Mouse (Mus musculus) testis, postnatal 14 days (tissue): ENCODE measurements around the gene Crebl2.

Source experiments
- DNase-seq: peaks from one replicate; pipeline ENCODE4 v3.0.0; 2021; ENCODE audit warnings: low spot score

Gene Crebl2

DNA sequence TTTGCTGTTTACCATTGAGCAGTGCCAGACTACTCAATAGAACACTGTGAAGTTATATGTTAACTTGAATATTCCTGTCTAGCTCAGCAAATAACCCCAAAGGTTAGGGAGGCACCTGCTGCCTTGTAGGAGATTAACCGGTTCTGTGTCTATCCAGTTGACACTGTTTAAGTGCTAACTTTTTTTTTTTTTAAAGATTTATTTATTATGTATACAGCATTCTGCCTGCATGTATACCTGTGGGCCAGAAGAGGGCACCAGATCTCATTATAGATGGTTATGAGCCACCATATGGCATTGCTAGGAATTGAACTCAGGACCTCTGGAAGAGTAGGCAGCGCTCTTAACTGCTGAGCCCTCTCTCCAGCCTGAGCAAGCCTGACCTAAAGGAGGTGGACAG is 43.1 kb downstream of the Crebl2 start:
- DNase-seq = no peak

DNA sequence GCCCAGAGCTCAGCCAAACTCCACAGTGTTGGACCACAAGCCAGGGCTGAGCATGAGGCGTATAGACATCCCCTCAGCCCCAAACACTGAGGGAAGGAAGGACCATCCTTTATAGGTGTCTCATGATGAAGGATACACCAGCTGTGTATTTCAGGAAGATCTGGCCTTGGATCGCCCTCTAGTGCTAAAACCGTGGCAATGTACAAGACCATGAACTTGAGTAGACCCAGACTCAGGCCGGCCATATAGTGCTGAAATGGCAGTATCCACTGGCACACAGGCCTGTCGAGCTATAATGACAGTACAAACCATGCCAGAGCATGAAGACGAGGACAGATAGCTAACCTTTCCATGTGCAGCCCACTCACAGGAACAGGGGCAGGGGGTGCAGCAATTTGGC is 46.8 kb downstream of the Crebl2 start:
- DNase-seq = no peak

DNA sequence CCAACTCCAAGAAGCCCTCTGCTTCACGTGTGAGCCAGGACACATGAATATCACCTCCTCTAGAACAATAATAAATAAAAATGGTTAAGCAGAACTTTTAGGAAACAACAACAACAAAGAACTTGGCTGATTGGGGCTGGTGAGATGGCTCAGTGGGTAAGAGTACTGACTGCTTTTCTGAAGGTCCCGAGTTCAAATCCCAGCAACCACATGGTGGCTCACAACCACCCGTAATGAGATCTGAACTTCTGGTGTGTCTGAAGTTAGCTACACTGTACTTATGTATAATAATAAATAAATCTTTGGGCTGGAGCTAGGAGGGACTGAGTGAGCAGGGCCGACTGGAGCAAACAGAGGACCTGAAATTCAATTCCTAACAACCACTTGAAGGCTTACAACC is 47.3 kb downstream of the Crebl2 start:
- DNase-seq = no peak

DNA sequence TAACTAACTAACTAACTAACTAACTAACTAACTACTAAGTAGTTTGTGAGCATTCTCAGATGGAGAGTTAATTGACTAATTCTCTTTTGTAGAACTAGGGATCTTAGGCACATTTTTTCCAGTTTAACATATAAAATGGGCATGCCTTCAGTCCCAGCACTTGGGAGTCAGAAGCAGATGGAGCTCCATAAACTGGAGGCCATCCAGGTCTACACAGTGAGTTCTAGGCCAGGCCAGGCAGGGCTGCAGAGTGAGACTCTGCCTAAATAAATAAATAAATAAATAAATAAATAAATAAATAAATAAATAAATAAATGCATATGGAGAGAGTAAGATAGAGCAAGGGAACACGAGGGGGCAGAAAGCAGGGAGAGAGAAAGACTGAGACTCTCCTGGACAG is 47.9 kb downstream of the Crebl2 start:
- no peak for DNase-seq

DNA sequence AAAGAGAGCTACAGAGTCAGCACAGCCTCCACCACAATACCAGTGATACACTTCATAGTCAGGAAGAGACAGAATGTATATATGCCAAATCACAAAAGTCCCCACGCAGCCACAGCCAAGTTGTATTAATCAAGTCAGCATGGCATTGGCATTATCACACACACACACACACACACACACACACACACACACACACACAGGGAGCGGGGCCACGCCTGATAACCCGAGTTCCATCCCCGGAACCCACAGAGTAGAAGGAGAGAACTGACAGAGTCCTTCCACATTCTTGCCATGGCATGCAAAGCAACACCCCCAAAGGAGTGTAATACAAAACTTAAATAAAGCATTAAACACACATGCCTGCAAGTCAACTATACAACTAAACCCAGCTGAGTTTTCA is 49.6 kb downstream of the Crebl2 start:
- DNase-seq = no peak

DNA sequence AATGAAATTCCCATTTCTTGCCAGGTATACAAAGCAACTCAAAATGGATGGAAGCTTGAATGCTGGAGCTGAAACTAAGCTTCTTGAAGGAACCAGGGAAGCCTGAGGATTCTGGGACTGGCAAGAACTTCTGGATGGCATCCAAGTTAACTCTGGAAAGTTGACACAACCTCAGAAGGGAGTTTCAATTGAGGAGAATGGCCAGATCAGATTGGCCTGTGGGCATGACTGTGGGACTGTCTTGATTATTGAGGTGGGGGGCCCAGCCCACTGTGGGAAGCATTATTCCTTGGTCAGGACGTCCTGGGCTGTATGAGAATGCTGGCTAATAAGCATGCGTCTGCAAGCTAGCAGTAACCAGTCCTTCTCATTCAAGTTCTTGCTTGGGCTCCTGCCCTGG is 50.1 kb downstream of the Crebl2 start:
- no peak for DNase-seq

DNA sequence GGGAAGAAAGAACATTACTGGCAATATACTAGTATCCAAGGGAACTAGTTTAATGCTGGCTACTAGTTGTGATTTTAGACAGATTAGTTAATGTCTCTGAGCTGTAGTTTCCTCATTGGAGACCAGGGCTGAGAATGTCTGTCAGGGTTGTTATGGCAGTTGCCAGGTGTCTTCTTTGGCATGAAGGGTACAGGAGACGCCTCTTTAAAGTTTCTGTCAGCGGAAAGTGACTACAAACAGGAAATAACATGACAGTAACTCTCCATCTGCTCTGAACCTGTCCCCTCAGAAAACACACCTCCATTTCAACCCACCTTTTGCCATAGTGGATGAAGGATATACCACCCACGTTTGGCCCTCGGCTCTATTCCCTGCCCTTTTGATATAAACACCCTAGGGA is 53.7 kb downstream of the Crebl2 start:
- DNase-seq = no peak

DNA sequence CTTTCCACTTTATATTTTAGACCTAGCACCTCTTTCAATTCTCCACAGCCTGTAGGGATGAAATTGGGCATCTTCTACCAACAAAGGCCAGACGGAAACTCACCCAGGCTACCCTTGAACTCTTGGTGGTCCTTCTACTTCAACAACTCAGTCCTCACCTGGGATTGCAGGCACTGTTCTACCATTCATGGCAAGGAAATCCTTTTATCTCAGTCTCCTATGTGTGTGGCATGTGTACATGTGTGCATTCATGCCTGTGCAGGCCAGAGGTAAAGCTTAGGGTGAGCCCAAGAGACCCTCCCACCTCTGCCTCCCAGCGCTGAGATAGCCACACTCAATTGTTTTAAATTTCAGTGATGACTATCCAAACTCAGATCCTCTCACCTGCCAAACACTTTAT is 55.6 kb downstream of the Crebl2 start:
- DNase-seq = no peak

DNA sequence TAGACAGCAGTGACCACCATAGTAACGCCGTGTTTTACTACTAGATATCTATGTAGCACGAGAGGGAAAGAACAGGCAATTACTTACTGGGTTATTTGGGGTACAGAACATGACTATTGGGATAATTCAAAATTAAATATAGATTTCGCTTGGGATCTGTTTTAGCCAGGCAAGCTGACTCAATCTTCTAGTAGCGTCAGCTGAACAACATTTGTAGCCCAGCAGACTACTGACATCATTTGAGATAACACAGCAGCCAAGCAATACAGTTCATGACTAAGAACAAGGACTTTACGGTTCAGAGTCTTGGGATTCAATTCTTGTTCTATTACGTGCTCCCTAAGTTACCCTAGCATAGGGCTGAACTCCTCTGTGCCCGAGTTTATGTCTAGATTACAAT is 56.5 kb downstream of the Crebl2 start:
- DNase-seq = no peak

DNA sequence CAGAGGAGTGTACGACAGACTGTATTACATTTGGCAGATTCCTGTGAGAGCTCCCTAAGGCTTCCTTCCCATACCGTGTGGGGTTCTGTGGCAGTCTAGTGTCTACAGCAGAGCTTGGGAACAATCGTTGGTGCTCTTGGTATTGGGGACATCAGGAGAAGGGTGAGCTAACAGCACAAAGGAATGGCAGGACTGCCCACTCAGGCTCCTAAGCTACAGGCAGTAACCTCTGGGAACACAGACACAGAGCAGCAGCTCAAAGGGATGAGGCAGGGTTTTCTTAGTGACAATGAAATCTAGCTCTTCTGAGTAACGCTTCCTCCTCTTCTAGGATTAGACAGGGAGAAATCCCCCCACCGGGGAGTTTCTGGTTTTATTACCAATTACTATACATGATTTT is 57.1 kb downstream of the Crebl2 start:
- DNase-seq = no peak

DNA sequence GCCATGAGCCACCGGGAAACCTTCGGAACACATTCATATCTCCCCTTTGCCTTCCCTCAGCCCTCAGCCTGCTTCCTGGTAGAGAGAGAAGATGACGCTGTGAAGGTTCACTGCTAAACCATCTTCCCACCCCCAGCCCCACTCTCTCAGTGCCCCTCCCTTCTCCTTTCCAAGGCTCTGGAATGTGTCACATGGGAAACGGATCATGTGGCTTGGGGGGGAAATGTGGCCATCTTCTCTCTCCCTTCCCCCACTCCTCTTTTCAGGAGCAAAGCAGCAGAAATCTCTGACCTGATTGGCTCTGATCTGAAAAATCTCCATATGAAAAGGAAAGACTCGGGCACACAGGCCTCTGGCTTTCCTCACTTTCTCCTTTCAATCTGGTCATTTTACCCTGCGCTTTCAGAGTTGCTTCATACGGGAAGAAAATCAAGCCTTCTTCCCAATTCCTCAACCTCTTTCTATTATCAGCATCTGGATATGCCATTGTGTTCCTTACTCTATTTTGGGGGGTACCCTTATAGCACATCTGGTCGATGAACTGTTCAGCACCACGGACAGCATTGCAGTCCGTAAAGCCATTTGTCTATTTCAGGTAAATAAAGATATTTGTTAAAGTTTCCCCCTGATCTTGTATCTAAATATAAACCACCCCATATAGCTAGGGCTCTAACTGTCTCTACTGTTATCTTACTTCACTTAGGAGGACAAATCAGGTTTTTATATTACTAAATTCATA is 57.9 kb downstream of the Crebl2 start:
- DNase-seq = no peak

DNA sequence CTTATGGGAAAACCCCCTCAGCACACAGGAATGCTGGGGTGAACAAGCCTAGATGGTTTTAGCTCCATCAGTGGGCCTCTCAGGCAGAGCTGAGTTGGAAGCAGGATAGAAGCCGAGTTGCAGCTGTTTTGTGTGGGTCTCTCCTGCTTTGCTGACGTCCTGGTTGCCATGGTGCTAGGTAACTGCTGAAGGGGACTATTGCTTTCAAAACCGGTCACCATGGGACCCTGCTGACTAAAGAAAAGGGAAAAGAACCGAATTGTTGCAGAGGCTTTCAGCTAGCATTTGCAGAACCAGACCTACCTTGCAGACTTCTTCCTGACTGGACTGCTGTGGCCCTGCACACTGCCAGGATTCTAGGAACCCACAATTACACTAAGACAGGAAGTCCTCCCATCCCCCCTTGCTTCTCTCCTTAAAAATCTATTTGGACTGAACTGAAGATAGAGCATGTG is 58.6 kb downstream of the Crebl2 start:
- DNase-seq = no peak

DNA sequence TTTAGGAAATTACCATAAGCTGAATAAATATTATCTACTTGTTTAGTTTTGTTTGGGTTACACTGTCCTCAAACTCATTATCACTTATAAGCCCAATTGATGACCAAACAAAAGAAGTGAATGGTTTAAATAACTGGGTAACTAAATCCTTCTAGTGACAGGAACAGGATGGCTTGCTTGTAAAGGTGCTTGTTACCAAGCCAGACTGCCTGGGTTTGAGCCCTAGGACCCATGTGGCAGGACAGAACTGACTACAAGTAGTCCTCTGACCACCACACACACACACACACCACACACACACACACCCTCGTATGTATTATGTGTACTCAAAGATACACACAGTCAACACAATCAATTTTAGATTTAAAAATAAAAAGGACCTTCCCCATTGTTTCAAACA is 59.8 kb downstream of the Crebl2 start:
- no peak for DNase-seq

DNA sequence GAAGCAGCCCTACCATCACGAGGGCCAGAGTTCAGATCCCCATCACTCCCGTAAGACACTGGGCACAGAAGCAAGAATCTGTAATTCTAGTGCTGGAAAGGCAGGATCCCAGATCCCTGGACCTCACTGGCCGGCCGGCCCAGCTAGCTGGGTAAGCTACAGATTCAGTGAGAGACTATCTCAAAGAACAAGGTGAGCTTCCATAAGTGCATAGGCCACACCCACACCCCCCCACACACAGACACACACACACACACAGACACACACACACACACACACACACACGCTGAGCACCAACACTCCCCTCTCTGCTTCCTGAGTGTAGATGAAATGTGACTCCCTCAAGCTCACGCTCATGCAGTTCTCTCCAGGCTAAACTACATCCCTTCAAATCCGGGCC is 60.5 kb downstream of the Crebl2 start:
- DNase-seq = no peak

DNA sequence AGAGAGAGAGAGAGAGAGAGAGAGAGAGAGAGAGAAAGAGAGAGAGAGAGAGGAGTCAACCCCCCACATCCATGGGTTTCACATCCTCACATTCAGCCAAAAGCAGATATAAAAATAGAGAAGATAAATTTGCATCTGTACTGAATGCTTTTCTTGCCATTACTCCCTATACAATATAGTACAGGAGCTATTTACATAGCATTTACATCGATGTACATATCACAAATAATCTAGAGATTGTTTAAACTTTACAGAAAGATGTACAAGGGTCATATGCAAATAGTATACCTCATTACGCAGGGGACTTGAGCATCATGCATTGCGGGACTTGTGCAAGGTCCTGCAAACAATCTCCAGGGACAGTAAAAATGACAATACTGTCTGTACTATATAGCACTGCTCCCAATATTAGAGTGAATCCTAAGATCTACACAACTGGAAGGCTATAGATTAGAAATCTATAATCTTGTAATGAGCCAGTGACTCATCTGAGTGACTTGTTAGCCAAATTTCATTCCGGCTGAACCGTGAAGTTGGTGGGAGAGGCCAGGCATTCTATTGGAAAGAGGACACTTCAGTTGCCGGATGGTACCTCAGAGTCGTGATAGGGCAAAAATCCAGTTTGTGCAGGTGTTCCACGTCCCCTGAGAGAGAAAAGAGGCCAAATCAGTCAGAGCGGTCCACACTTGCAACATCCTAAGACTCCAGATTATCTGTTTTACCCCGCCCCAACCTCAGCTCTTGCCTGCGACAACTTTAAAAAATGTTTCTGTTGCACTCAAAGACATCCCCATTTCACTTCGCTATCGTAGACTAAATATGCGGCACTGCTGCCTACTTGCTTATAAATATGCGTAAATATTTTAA is 66.8 kb downstream of the Crebl2 start:
- no peak for DNase-seq

DNA sequence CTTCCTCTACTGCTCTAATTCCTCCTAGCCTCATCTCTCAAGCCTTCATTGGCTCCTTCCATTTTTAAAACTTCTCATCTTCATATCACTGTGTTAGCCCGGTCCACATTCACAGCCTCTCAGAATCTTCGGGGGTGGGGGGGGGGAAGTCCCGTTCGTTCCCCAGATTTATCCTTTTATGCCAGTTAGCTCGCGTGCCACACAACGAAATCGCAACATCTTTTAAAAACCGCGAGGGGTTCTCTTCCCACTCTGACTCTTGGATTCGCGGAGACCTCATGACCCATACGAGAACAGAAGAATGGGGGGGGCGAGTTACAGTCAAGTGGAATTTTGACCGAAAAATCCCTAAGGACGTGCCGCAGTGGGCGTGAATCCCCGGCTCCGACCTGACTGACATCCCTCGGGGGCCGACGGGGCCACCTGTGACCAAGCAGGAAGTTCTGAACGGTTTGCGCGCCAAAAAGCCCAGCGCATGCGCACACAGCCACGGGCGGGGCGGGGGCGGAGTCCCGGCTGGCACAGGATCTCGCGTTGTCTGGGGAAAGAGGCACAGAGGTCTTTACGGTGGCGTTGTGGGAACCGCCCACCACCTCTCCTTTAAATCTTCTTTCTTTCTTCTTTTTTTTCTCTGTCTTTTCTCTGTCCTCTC is 67.6 kb downstream of the Crebl2 start:
- DNase-seq = peak; percentile 96

DNA sequence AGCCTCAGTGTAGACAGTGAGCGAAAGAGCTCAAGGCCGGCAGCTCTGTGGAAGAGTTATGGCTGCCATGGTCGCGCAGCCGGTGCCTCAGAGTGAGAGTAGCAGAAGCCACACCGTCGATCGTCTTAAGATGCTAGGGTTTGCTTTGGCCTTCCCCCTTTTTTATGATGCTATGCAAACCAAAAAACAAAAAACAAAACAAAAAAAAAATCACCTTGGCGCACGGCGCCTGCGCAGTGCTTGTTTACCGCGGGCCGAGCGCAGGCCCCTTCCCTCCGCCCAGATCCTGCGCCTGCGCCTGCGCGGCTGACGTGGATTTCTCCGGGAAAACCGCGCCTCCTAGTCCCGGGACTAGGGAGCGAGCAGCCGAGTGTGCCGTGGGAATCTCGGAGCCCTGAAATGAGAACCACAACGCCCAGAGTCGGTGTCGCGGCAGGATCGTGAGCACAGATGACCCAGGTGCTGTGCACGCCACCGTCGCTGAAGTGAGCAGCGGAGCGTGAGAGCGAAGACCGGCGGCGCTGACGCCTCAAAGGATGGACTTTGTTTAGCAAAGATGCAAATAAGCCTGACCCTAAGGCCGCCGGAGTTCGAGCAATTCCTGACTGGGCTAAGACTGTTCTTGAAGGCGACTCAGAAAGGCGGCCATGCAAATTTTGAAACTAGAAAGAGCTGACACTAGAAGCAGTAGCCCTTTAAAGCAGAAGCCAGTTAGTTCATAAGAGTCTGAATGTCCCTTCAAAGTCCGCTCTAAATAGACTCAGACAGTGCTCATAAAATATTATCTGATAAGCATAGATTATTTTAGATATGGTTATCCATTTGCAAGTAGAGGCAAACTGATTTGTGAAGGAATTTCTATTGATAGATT is 68.4 kb downstream of the Crebl2 start, which contains the start of gene Gpr19:
Gpr19 (minus strand) TSS at position 484 of the 871 bp plus-strand sequence.
- DNase-seq = peak; percentile 90

DNA sequence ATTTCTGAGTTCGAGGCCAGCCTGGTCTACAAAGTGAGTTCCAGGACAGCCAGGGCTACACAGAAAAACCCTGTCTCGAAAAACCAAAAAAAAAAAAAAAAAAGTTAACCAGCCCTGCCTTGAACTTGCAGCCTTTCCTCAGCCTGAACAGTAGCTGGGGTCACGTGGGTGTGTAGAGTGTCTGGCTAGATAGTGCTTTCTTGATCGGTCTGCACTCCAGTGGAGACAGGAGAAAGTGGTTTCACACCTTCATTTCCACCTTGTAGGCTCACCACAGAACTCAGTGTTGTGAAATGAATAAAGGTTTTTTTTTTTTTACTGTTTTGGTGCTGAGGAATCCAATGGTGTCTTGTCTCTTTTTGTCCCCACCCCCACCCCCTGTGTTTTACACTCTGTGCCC is 73.4 kb downstream of the Crebl2 start:
- DNase-seq = no peak

DNA sequence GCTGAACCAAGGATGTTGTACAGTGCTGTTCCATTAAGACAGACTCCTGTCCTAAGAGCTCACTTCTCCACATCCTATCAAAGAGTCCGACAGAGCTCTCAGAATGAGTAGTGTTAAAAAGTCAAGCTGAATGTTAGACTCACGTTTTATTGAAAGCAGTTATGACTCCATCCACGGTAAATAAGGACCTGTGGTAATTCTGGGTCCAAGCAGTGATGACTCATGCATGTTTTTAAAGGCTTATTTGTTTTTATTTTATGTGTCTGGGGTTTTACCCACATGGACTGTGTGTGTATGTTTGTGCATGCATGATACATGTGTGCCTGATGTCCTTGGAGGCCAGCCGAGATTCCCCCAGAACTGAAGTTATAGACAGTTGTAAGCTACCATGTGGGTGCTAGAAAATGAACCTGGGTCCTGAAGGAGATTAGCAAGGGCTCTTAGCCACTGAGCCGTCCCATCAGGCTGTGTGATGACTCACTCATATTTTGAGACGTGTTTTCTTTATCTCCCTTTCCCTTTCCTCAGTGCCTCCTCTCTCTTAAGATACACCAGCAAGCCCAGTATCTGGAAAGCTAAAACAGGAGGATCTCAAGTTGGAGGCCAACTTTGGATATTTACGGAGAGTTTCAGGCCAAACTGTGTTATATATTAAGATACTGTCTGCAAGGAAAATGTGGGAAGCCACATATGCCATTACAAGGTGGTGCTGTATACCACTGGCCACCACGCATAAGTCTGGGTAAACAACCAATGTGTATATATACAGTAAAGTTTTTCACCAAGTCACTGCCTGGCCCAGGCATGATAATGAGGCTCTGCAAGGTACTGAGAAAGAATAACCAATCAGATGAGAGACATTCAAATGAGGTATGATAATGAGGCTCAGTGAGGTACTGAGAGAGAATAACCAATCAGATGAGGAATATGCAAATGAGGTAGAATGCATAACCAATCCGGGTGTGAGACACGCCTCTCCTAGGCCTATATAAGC is 74.2 kb downstream of the Crebl2 start:
- DNase-seq = no peak

DNA sequence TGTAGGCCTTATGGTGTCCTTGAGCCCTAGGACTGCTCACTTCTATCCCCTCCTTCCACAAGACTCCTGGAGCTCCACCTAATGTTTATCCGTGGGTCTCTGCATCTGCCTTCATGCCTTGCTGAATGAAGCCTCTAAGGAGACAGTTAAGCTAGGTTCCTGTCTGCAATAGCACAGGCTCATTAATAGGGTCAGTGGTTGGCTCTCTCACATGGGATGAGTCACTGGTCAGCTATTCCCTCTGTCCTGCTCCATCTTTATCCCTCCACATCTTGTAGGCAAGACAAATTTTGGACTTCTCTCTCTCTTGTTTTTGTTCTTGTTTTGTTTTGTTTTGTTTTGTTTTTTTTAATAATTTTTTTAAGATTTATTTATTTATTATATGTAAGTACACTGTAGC is 75.9 kb downstream of the Crebl2 start:
- no peak for DNase-seq
